Mouse (Mus musculus) lung, adult 2 months (tissue): Measurements from ENCODE around the gene Fbxo42. TPM values are rescaled to one million over a fixed set of nuclear protein-coding genes. Genes with fewer than 3 reads are reported as not detected.
A peak's percentile ranks its signal among the peaks of the same experiment; 100 is the strongest.

Experiments
- DNase-seq: peaks from one replicate; pipeline ENCODE4 v3.0.0; 2022
- H3K4me1 ChIP-seq: fragments of 200-500 bp; 2 replicates; pipeline ENCODE4 v1.6.1; 2011; ENCODE audit warnings: low read length; ENCODE audit not compliant: control insufficient read depth, insufficient read depth
- H3K4me3 ChIP-seq: fragments of 200-500 bp; replicated peaks from 2 replicates; pipeline ENCODE3; 2011; ENCODE audit warnings: low read depth, mild to moderate bottlenecking, control low read depth, low read length; ENCODE audit errors: extremely low read depth
- CTCF ChIP-seq: fragments of 200-500 bp; IDR thresholded peaks from 2 replicates; pipeline ENCODE4 v1.5.1; 2011; ENCODE audit warnings: mild to moderate bottlenecking, low read length, control low read depth; ENCODE audit not compliant: insufficient read depth
- POLR2A ChIP-seq: fragments of 200-500 bp; IDR thresholded peaks from 2 replicates; pipeline ENCODE4 v1.6.1; 2011; ENCODE audit warnings: low read depth, mild to moderate bottlenecking, control low read depth, low read length, borderline replicate concordance; ENCODE audit errors: extremely low read depth
- WGBS: fragments of 180-500 bp; shearing (Covaris S2); methylation state at CpG from one replicate; pipeline ENCODE4 v1.1.7; 2018; 5-methylcytosine and 5-hydroxymethylcytosine counted together
- polyA plus RNA-seq: library from polyadenylated mRNA; depleted of rRNA; stranded (reverse); fragments of >200 nt; gene quantifications from 2 replicates; pipeline ENCODE4 v1.2.3, GENCODE M21; 2012

Gene Fbxo42
- polyA plus RNA-seq, 1 experiment, result 13.8 TPM

DNA sequence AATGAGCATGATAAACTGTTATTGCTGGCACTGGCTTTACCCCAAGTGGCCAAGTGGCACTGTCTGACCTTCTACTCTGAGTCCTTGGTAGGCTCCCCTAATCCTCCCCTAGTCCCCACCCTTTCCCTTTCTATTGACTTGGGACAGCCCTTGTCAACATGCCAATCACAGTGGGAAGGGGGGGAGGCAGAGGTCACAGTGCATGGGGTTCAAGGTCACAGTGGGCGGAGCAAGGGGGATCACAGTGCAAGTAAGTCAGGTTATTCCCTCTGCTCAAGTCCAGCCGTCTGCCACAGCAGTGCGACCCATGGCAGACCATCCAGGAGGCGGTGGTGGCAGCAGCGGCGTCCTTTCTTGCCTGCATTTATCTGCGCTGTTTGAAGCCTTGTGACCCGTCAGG, 32.3 kb upstream of the Fbxo42 start:
- DNase-seq, result no peak
- WGBS, result 90% methylated on average over 8 of the region's 8 CpGs
- TF ChIP-seq POLR2A (no peak), CTCF (no peak)
- no peak overlapping the region for H3K4me3 ChIP-seq
- H3K4me1 ChIP-seq, result peaks cover 4% of the 10 kb centered on the region

DNA sequence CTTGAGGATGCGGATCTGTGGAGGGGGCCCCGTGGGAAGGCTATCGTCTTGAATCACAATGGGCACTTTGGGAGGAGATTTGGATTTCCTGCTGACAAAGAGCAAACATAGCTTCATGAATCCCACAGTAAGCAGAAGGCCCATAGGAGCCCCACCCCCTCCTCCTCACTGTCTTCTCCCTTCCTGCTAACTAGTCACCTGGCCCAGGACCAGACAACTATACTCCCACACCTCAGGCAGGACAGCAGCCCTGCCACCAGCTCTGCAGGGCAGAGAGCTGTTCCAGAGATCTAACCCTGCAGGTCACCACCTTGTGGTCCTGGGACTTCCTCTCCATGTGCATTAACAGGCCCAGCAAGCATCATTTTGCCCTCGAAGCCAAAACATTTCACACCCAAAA, 29.0 kb upstream of the Fbxo42 start:
- H3K4me3 ChIP-seq, result no peak overlapping the region
- TF ChIP-seq CTCF, result no peak
- no peak for TF ChIP-seq POLR2A
- H3K4me1 ChIP-seq, result peaks cover 6% of the 10 kb centered on the region
- WGBS, result 36% methylated on average over 4 of the region's 4 CpGs
- no peak for DNase-seq

DNA sequence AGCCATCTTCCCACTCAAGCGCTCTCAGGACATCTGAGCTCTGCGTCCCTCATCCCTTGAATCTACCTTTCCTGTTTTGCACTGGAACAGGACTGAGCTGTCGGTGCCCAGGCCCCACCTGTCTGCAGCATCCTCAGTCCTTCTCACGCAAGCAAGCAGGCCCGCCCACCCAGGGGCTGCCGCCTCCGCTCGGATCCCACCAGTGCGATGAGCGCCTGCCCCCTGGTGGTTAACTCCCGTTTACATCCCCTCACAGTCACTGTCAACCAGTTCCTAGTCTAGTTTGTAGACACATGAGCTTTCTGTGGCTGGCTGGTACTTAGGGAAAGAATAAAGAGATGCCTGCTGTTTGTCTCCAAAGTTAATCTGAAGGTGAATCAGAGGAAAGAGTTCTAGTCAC, 27.0 kb upstream of the Fbxo42 start:
- TF ChIP-seq CTCF (peak; percentile 59), POLR2A (no peak)
- H3K4me1 ChIP-seq, result peaks cover 13% of the 10 kb centered on the region; the same call in 1 of the 2 replicates
- WGBS, result 25% methylated on average over 11 of the region's 11 CpGs
- H3K4me3 ChIP-seq, result no peak overlapping the region
- no peak for DNase-seq

DNA sequence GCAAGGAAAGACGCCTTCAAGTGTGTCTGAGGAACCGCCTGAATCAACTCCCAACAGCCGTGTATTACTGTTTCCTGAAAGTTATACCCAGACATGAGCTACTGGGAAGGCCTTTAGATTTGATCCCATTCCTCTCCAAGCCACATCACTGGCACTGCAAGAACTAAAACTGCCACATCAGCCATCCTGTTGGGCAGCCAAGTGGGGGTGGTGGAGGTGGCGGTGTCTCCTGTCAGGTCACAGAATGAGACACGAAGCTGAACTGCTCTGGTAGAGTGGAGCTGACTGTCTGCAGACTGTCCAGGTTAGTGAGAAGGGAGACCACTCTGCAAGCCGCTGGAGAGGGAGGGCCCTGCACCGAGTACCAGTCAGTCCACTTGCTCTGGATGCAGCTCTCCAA, 25.1 kb upstream of the Fbxo42 start:
- H3K4me1 ChIP-seq, result peaks cover 13% of the 10 kb centered on the region; the same call in 1 of the 2 replicates
- no peak overlapping the region for H3K4me3 ChIP-seq
- no peak for DNase-seq
- 62% methylated on average over 7 of the region's 7 CpGs for WGBS
- no peak for TF ChIP-seq CTCF
- TF ChIP-seq POLR2A, result no peak

DNA sequence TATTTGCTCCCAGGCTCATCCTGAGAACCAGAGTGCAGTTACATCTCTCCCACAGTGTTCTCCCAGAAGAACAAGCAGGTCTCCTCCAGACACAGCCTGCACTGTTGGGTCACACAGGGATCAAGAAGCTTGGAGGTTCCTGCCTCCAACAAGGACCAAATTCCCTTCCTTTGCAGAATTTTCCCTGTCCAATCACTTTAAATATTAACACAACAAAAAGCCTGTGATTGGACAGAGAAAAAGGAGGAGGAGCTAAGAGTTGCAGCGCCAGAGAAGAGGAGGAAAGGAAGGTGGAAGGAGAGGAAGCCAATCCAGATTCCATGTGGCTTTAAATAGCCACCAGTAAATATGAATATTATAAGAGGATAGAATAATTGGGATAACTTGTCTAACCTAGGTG, 24.6 kb upstream of the Fbxo42 start:
- WGBS, result 7% methylated on average over 1 of the region's 1 CpGs
- no peak overlapping the region for H3K4me3 ChIP-seq
- no peak for DNase-seq
- no peak for TF ChIP-seq CTCF
- no peak for TF ChIP-seq POLR2A
- peaks cover 13% of the 10 kb centered on the region; the same call in 1 of the 2 replicates for H3K4me1 ChIP-seq

DNA sequence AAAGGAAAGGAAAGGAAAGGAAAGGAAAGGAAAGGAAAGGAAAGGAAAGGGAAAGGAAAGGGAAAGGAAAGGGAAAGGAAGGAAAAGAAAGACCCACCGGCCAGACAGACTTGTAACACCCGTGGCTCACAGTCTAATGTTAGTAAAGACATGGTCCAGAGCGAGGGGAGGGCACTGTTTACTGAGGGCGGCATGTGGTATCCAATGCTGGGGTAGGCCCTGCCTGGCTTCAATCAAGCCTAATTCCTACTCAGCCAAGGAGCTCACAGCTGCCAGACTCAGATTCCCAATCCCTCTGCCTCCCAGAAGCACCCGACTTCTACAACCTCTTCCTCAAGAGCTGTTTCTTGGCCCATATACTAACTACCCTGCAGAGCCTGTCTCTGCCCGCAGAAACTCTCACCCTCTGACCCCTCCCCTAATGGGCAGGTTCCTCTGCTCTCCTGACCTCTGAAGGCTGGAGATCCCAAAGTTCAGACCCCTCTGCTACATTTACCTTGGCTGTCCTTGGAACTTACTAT, 18.5 kb upstream of the Fbxo42 start:
- Histone ChIP-seq H3K4me3 (no peak overlapping the region), H3K4me1 (peaks cover 31% of the 10 kb centered on the region)
- 54% methylated on average over 6 of the region's 6 CpGs for WGBS
- TF ChIP-seq CTCF (no peak), POLR2A (no peak)
- DNase-seq, result no peak

DNA sequence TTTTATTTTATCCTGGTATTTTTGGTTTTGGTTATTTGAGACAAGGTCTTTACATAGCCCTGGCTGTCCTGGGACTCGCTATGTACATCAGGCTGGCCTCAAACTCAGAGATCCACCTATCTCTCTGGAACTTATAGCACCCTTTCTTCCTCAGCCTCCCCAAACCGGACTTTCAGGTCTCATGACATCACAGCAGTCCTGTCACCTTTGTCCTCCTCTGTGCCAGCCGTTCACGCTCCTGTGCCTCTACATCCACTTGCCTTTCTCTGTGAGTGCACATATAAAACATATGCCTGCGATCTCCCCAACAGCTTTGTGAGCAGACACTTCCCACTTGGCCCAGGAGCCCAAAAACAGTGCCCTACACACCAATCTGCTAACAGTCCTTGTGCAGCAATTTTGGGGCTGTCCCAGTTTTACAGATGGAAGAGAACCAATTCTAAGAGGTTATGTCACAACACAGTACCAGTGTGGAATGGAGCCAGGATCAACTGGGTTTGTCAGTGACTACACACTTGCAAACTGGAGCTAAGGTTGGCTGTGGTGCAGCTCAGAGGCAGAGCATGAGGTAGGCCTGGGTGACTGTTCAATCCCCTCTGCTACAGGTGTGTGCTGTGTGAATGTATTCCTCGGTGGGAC, 16.9 kb upstream of the Fbxo42 start:
- Histone ChIP-seq H3K4me3 (no peak overlapping the region), H3K4me1 (peaks cover 36% of the 10 kb centered on the region)
- 50% methylated on average over 6 of the region's 6 CpGs for WGBS

DNA sequence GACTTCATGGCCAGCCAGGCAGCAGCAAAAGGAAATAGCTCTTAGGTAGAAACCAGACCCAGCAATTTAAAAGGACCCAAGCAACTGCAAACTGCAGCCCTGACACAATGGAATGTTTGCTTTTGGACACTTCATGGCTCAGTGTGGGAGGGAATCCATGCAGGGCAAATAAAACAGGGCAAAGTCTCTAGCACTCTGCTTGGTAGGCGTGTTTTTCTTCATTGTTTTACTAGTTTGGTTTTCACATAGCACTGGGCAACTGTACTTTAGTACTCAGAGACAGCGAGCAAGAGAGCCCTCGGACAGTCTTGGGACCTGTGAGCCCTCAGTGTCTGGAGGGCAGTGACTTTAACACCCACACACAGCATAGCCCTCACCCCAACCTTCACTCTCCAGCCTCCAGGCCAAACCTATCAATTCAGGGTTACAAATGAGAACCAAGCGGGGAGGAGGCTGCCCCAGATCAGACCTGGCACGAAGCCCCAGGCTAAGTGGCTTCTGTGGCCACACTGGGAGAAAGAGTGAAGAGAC, 16.1 kb upstream of the Fbxo42 start:
- peak; percentile 53 for DNase-seq
- 27% methylated on average over 5 of the region's 5 CpGs for WGBS
- Histone ChIP-seq H3K4me1 (peaks cover 42% of the 10 kb centered on the region), H3K4me3 (no peak overlapping the region)
- TF ChIP-seq POLR2A (no peak), CTCF (no peak)

More for the DNA sequence above, 16.9 kb upstream of the Fbxo42 start:
- TF ChIP-seq POLR2A (no peak), CTCF (no peak)
- no peak for DNase-seq

DNA sequence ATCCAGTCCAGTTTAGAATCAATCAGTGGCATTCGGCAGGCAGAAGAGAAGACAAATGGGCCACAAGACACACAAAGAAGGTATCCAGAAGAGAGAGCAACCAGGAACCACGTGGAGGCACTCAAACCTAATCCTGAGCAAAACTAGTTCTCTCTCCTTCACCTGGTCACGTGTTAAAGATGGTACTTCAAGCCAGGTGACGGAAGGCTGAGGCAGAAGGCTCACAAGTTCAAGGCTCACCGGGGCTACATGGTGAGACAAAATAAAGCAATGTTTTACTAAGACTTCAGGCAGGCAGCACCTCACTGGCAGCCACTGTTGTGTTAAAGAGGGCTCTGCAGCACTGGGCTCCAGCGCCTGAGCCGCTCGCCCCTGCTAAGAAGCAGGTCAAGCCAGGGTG, 15.5 kb upstream of the Fbxo42 start:
- TF ChIP-seq POLR2A, result no peak
- TF ChIP-seq CTCF, result no peak
- H3K4me3 ChIP-seq, result no peak overlapping the region
- DNase-seq, result no peak
- 48% methylated on average over 8 of the region's 8 CpGs for WGBS
- H3K4me1 ChIP-seq, result peaks cover 45% of the 10 kb centered on the region

DNA sequence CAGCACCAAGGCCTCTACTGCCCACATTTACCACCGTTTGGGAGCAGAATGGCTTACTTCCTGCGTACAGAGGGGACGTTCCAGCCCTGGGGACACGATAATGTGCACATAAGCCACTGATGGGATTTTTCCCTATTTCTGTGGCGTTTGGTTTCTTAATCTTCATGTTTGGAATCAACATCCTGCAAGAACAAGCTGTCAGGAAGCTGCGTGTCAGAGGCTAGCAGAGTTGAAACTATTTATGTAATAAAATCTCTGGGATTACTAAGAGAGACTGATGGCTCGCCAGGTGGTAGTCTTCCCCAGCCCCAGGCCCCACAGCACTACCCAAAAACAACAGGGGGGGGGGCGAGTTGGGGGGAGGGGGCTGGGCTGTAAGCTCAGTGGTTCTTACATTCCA, 14.5 kb upstream of the Fbxo42 start:
- 23% methylated on average over 8 of the region's 8 CpGs for WGBS
- no peak for DNase-seq
- TF ChIP-seq POLR2A (no peak), CTCF (no peak)
- Histone ChIP-seq H3K4me1 (peaks cover 48% of the 10 kb centered on the region), H3K4me3 (no peak overlapping the region)
